Comparison of ENCODE assay signal across 8 mouse cellular contexts in the genomic region with DNA sequence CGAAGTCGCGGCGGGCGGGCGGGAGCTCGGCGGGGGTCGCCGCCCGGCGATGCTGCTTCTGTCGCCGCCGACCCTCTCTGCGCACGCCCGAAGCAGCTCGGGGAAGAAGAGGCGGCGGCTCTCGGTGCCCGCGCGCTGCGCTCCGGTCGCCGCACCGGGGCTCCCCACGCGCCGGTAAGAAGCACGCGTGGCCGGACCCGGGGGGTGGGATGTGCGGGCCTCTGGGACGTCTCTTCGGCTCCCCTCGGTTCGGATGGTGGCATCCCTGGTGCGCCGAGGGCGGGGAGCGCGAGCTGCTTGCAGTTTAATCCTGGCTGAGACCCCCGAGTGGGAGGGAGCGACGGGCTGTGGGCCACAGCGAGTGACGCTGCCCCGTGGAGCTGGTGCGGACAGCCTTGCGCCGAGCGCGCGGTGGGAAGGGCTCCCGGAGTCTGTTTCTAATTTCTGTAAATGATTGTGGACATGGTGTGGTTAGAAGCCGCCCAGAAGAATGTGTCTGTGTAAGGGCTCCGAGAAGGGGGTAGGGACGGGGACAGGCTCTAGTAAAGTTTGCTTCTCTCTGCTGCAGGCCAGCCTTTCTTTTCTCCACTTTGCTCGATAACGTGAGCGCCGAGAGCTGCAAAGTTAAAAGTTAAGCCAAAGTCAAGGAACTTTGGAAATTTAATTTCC. TPM values are rescaled to one million over a fixed set of nuclear protein-coding genes. Genes with fewer than 3 reads are reported as not detected.
A peak's percentile ranks its signal among the peaks of the same experiment; 100 is the strongest.
DNase-seq lines count a peak whose midpoint lies in the region; ATAC-seq and TF ChIP-seq lines count a peak whose summit lies in the region.

No protein-coding gene starts in this region.

- no peaks in the 10 kb centered on the region for H3K36me3 ChIP-seq in spleen, adult 2 months (ENCODE audit: control insufficient read depth, insufficient read depth, low read length)
- no peaks in the 10 kb centered on the region for H3K36me3 ChIP-seq in intestine, embryonic 16.5 days (ENCODE audit: control insufficient read depth, insufficient read depth, low read length)
- H3K36me3 ChIP-seq in limb, embryonic 14.5 days (ENCODE audit: control insufficient read depth, insufficient read depth, low read length) = no peaks in the 10 kb centered on the region
- H3K36me3 ChIP-seq in midbrain, embryonic 15.5 days (replicated peaks) = no peaks in the 10 kb centered on the region

- H3K4me2 ChIP-seq in intestine, embryonic 16.5 days (ENCODE audit: low read depth, low read length) = peak overlapping the region; percentile 96
- peak overlapping the region; percentile 96 for H3K4me2 ChIP-seq in limb, embryonic 14.5 days (replicated peaks; ENCODE audit: low read depth, low read length, severe bottlenecking)
- peak overlapping the region; percentile 94 for H3K4me2 ChIP-seq in midbrain, embryonic 15.5 days

- no peak for DNase-seq in spleen, adult 2 months (ENCODE audit: low read depth in 1 of 2, low spot score in 2 of 2)
- DNase-seq in spleen, postnatal 14 days (ENCODE audit: low spot score in 2 of 2) = no peak
- peak; percentile 36 to 41 for DNase-seq in gastrocnemius, postnatal 36 days
- DNase-seq in limb, embryonic 14.5 days (ENCODE audit: low spot score) = peak; percentile 57
- DNase-seq in testis, postnatal 10 days (ENCODE audit: low spot score) = peak; percentile 72

- H3K27ac ChIP-seq in spleen, adult 2 months (ENCODE audit: insufficient read depth, low read length) = no peak overlapping the region
- H3K27ac ChIP-seq in intestine, embryonic 16.5 days (ENCODE audit: low read length) = peak overlapping the region; percentile 72
- H3K27ac ChIP-seq in limb, embryonic 14.5 days (replicated peaks; ENCODE audit: low read depth, low read length) = peak overlapping the region; percentile 74
- H3K27ac ChIP-seq in midbrain, embryonic 15.5 days = peak overlapping the region; percentile 65

- no peaks in the 10 kb centered on the region for H3K9me3 ChIP-seq in intestine, embryonic 16.5 days (ENCODE audit: control insufficient read depth, low read length)
- no peaks in the 10 kb centered on the region for H3K9me3 ChIP-seq in limb, embryonic 14.5 days (ENCODE audit: control insufficient read depth, low read length)
- no peaks in the 10 kb centered on the region for H3K9me3 ChIP-seq in midbrain, embryonic 15.5 days

- intact Hi-C loops in gastrocnemius, postnatal 36 days (cut with DNase I) = no loop called here

- H3K4me1 ChIP-seq in spleen, adult 2 months (ENCODE audit: control insufficient read depth, insufficient read depth, insufficient read length) = peaks cover 9% of the 10 kb centered on the region
- H3K4me1 ChIP-seq in intestine, embryonic 16.5 days (ENCODE audit: control insufficient read depth, insufficient read depth, low read length) = peaks cover 17% of the 10 kb centered on the region; the same call in 1 of the 2 replicates
- H3K4me1 ChIP-seq in limb, embryonic 14.5 days (ENCODE audit: control insufficient read depth, insufficient read depth, low read length) = peaks cover 17% of the 10 kb centered on the region
- peaks cover 32% of the 10 kb centered on the region for H3K4me1 ChIP-seq in midbrain, embryonic 15.5 days

- H3K4me3 ChIP-seq in spleen, adult 2 months (ENCODE audit: extremely low read depth, insufficient read depth, insufficient read length) = peak overlapping the region; percentile 52
- H3K4me3 ChIP-seq in intestine, embryonic 16.5 days (ENCODE audit: low read length) = peak overlapping the region; percentile 82
- H3K4me3 ChIP-seq in limb, embryonic 14.5 days (replicated peaks; ENCODE audit: low read length) = peak overlapping the region; percentile 81
- H3K4me3 ChIP-seq in midbrain, embryonic 15.5 days = peak overlapping the region; percentile 67

- under 1% methylated on average over 64 of the region's 67 CpGs for WGBS in spleen, adult 2 months
- under 1% methylated on average over 61 of the region's 67 CpGs for WGBS in intestine, embryonic 16.5 days
- under 1% methylated on average over 30 of the region's 67 CpGs for WGBS in limb, embryonic 14.5 days
- under 1% methylated on average over 66 of the region's 67 CpGs for WGBS in midbrain, embryonic 15.5 days

- TF ChIP-seq POLR2A in spleen, adult 2 months (IDR thresholded peaks at IDR 0.05; ENCODE audit: low read depth, low read length) = no peak
- 0 out of 2 replicates have a peak, but pooled peaks have one; percentile 10 for TF ChIP-seq POLR2A in limb, embryonic 14.5 days (IDR thresholded peaks at IDR 0.05; ENCODE audit: borderline replicate concordance, extremely low read depth, insufficient read depth, insufficient read length)

- peak; percentile 23; the same call in 1 of the 2 replicates for ATAC-seq in common myeloid progenitor, adult 5-6 weeks (replicated peaks; ENCODE audit: low read depth, poor library complexity, severe bottlenecking)
- ATAC-seq in intestine, embryonic 16.5 days = peak; percentile 36
- ATAC-seq in limb, embryonic 14.5 days (ENCODE audit: low FRiP score, low read depth) = peak; percentile 64
- ATAC-seq in midbrain, embryonic 15.5 days (replicated peaks) = peak; percentile 74

- peaks cover 16% of the 10 kb centered on the region for H3K27me3 ChIP-seq in spleen, adult 2 months (ENCODE audit: control insufficient read depth, insufficient read depth, low read length)
- no peaks in the 10 kb centered on the region for H3K27me3 ChIP-seq in intestine, embryonic 16.5 days (replicated peaks; ENCODE audit: control insufficient read depth, insufficient read depth, low read length)
- H3K27me3 ChIP-seq in limb, embryonic 14.5 days (ENCODE audit: control insufficient read depth, insufficient read depth, low read length) = no peaks in the 10 kb centered on the region
- 0 out of 2 replicates have a peak, but pooled peaks cover 5% of the 10 kb centered on the region for H3K27me3 ChIP-seq in midbrain, embryonic 15.5 days (replicated peaks)

- peak overlapping the region; percentile 78 for H3K9ac ChIP-seq in intestine, embryonic 16.5 days (ENCODE audit: low read depth, low read length)
- H3K9ac ChIP-seq in limb, embryonic 14.5 days (ENCODE audit: low read depth, low read length, severe bottlenecking) = peak overlapping the region; percentile 78
- H3K9ac ChIP-seq in midbrain, embryonic 15.5 days = peak overlapping the region; percentile 56

- no peak for TF ChIP-seq CTCF in spleen, adult 2 months (IDR thresholded peaks at IDR 0.05; ENCODE audit: extremely low read depth, insufficient read depth, insufficient read length, insufficient replicate concordance)

RNA-seq across cellular contexts. Expression of a gene that starts 0.5 kb away (rescaled TPM):
- polyA plus RNA-seq in spleen, adult 2 months (2012; rRNA removed) = 1.8 and 2.5 TPM in 2 replicates
- total RNA-seq in common myeloid progenitor, adult 5-6 weeks (2017) = 1.4 and 2.4 TPM in 2 replicates
- total RNA-seq in gastrocnemius, postnatal 36 days (2021) = 1 to 10 TPM; 2.3 to 2.4 TPM
- 3.1 and 3.2 TPM in 2 replicates for polyA plus RNA-seq in intestine, embryonic 16.5 days (2015; fragmentation: Nextera tagmentation; extraction: Ambion mirVana)
- polyA plus RNA-seq in limb, embryonic 14.5 days (2012; rRNA removed) = 22.2 and 25.8 TPM in 2 replicates
- polyA plus RNA-seq in limb, embryonic 14.5 days (2014; fragmentation: Nextera tagmentation; extraction: Ambion mirVana) = 22.2 and 23.7 TPM in 2 replicates
- polyA plus RNA-seq in midbrain, embryonic 15.5 days (2015; fragmentation: Nextera tagmentation; extraction: Ambion mirVana) = 5.8 and 5.9 TPM in 2 replicates

Comparison
In these comparisons a context has a peak if more than half of its experiments do, and no peak if none do; other contexts are left out.
1. DNase-seq: peak in gastrocnemius, postnatal 36 days (2 of 2), limb, embryonic 14.5 days (single experiment) and testis, postnatal 10 days (single experiment); none in spleen, adult 2 months (0 of 2) and spleen, postnatal 14 days (0 of 2).
2. ATAC-seq: peak in every context shown above with its lines; median percentile 74 in midbrain, embryonic 15.5 days; 64 in limb, embryonic 14.5 days; 36 in intestine, embryonic 16.5 days; 23 in common myeloid progenitor, adult 5-6 weeks.
3. Peak in every context shown above with its lines, with median percentiles within 50 percentile points of each other: H3K4me3 ChIP-seq, H3K4me2 ChIP-seq and H3K9ac ChIP-seq.